Mouse (Mus musculus): ENCODE measurements at regions not wholly inside any gene's neighbourhood (a gene's known extent, or its start where the extent isn't known, plus 50 kb on each side); places are given as distances from the start of the nearest gene placed in this dataset.

DNA sequence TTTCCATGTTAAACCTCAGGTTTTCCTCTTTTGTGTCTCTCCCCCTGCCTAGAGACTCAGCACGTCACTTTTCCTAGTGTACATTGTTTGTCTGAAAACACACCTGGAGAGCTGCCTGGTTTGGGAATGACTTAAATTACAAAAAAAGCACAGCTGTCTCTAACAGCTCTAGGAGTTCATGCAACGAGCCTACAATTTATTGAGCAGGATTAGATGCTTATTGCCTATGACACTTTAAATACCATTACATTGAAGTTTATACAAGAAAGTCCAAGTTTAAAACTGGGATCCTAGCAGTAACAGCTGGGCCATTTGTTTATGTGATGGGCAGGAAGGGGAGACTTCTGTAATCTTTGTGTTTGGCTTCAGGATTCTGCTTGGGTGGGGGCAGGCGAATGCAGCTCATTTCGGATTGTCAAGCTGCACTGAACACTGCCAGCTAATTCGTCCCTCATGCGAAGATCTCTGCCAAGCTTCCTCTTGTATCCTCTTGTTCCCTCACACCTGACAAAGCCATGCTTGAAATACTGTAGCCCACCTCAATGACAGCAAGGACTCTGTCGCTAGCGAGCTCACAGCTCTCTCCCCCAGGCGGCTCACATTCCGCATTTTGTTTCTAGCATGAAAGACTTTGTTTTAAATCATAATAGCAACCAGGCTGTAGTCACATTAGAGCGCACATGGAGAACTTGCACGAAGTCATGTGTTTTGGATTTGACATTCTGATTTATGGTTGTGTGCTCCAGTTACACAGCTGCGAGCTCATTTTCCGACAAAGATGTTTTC, 359.8 kb upstream of the Gm15217 start:
- Histone ChIP-seq H3K4me1 (ENCODE audit: control insufficient read depth, insufficient read depth, low read length) (no peaks in the 10 kb centered on the region), H3K36me3 (ENCODE audit: control insufficient read depth, insufficient read depth, low read length) (no peaks in the 10 kb centered on the region), H3K27ac (ENCODE audit: control insufficient read depth, insufficient read depth, low read depth, low read length) (no peak overlapping the region), H3K4me3 (ENCODE audit: control insufficient read depth, low read depth, low read length) (no peak overlapping the region), H3K27me3 (ENCODE audit: control insufficient read depth, insufficient read depth, low read length) (no peaks in the 10 kb centered on the region)
- TF ChIP-seq CTCF (IDR thresholded peaks at IDR 0.05; ENCODE audit: control insufficient read depth, insufficient read depth, insufficient replicate concordance, low read depth, low read length) = no peak
- no peak for TF ChIP-seq POLR2A (IDR thresholded peaks at IDR 0.05; ENCODE audit: control insufficient read depth, low read depth, low read length)

DNA sequence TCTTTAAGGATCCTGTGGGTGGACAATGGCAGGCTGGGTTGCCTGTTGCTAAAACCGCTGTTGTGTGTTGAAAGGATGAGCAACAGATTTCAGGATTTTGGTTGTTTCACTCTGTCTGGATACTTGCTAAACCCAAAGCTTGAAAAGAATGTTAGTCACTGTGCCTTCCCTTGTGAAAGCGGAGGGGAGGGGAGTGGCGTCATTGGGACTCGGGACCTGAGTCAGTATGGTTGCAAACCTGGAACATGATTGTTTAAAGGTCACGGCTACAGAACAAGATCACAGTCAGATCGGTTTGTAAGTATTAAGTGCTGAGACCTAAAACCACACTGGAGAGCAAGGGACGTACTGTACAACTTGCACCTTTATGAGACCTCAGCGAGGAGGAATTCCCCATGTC, 344.9 kb upstream of the Gm15217 start:
- Histone ChIP-seq H3K36me3 (ENCODE audit: control insufficient read depth, insufficient read depth, low read length) (no peaks in the 10 kb centered on the region), H3K4me3 (ENCODE audit: control insufficient read depth, low read depth, low read length) (no peak overlapping the region), H3K4me1 (ENCODE audit: control insufficient read depth, insufficient read depth, low read length) (0 out of 2 replicates have a peak, but pooled peaks cover 2% of the 10 kb centered on the region), H3K27ac (ENCODE audit: control insufficient read depth, insufficient read depth, low read depth, low read length) (no peak overlapping the region), H3K27me3 (ENCODE audit: control insufficient read depth, insufficient read depth, low read length) (no peaks in the 10 kb centered on the region)
- no peak for TF ChIP-seq CTCF (IDR thresholded peaks at IDR 0.05; ENCODE audit: control insufficient read depth, insufficient read depth, insufficient replicate concordance, low read depth, low read length)
- TF ChIP-seq POLR2A (IDR thresholded peaks at IDR 0.05; ENCODE audit: control insufficient read depth, low read depth, low read length) = no peak

GRCm38 (mm10) chr14:46060622-46061381, 318.4 kb upstream of the Gm15217 start:
- H3K4me1 ChIP-seq (ENCODE audit: control insufficient read depth, insufficient read depth, low read length) = no peaks in the 10 kb centered on the region
- no peak overlapping the region for H3K27ac ChIP-seq (ENCODE audit: control insufficient read depth, insufficient read depth, low read depth, low read length)
- H3K4me3 ChIP-seq (ENCODE audit: control insufficient read depth, low read depth, low read length) = no peak overlapping the region
- H3K36me3 ChIP-seq (ENCODE audit: control insufficient read depth, insufficient read depth, low read length) = no peaks in the 10 kb centered on the region
- H3K27me3 ChIP-seq (ENCODE audit: control insufficient read depth, insufficient read depth, low read length) = no peaks in the 10 kb centered on the region
- TF ChIP-seq CTCF (IDR thresholded peaks at IDR 0.05; ENCODE audit: control insufficient read depth, insufficient read depth, insufficient replicate concordance, low read depth, low read length) (no peak), POLR2A (IDR thresholded peaks at IDR 0.05; ENCODE audit: control insufficient read depth, low read depth, low read length) (no peak)

DNA sequence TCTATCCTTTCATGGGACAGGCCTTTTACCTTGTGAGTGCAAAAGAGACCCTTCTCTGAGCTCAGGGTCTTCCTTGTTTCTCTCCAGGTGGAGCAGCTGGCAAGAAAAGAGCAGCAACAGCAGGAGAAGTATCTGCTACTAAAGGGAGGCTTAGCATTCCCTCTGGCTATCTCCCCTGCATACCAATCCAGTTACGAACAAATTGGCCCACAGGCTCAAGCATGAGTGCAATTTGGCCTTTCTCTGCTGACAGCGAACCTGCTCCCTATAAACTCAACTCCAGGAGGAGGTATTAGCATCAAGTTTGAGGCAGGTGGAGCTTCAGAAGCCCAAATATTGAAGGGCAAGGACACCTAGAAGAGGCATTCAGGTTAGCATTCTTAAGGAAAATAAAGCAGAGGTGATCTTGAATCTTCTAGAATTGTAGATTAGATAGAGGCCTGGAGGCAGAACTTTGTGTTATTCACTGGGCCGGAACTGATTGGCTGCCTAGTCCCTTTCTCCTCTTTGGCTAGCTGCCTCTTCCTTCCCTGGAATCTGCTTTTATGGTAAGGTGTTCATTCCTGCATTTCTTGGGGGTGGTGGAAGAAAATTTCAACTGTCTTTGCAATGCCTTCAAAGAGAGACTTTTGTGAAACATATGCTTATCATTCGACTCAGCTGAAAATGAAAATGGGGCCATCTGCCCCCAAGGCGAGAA, 312.0 kb upstream of the Gm15217 start:
- Histone ChIP-seq H3K27me3 (ENCODE audit: control insufficient read depth, insufficient read depth, low read length) (no peaks in the 10 kb centered on the region), H3K4me3 (ENCODE audit: control insufficient read depth, low read depth, low read length) (no peak overlapping the region), H3K4me1 (ENCODE audit: control insufficient read depth, insufficient read depth, low read length) (no peaks in the 10 kb centered on the region), H3K36me3 (ENCODE audit: control insufficient read depth, insufficient read depth, low read length) (no peaks in the 10 kb centered on the region), H3K27ac (ENCODE audit: control insufficient read depth, insufficient read depth, low read depth, low read length) (no peak overlapping the region)
- TF ChIP-seq POLR2A (IDR thresholded peaks at IDR 0.05; ENCODE audit: control insufficient read depth, low read depth, low read length) = no peak
- TF ChIP-seq CTCF (IDR thresholded peaks at IDR 0.05; ENCODE audit: control insufficient read depth, insufficient read depth, insufficient replicate concordance, low read depth, low read length) = no peak

- no peaks in the 10 kb centered on the region for H3K4me1 ChIP-seq (ENCODE audit: control insufficient read depth, insufficient read depth, low read length)
- TF ChIP-seq POLR2A (IDR thresholded peaks at IDR 0.05; ENCODE audit: control insufficient read depth, low read depth, low read length) (no peak), CTCF (IDR thresholded peaks at IDR 0.05; ENCODE audit: control insufficient read depth, insufficient read depth, insufficient replicate concordance, low read depth, low read length) (no peak)
- H3K4me3 ChIP-seq (ENCODE audit: control insufficient read depth, low read depth, low read length) = no peak overlapping the region
These were observed 308.0 kb upstream of the Gm15217 start for GRCm38 (mm10) chr14:46071244-46071643.

GRCm38 (mm10) chr14:46076738-46077137, 302.5 kb upstream of the Gm15217 start:
- Histone ChIP-seq H3K27me3 (ENCODE audit: control insufficient read depth, insufficient read depth, low read length) (no peaks in the 10 kb centered on the region), H3K4me3 (ENCODE audit: control insufficient read depth, low read depth, low read length) (no peak overlapping the region), H3K4me1 (ENCODE audit: control insufficient read depth, insufficient read depth, low read length) (no peaks in the 10 kb centered on the region)

More at GRCm38 (mm10) chr14:46071244-46071643, 308.0 kb upstream of the Gm15217 start:
- Histone ChIP-seq H3K27ac (ENCODE audit: control insufficient read depth, insufficient read depth, low read depth, low read length) (no peak overlapping the region), H3K27me3 (ENCODE audit: control insufficient read depth, insufficient read depth, low read length) (no peaks in the 10 kb centered on the region), H3K36me3 (ENCODE audit: control insufficient read depth, insufficient read depth, low read length) (no peaks in the 10 kb centered on the region)

More at GRCm38 (mm10) chr14:46076738-46077137, 302.5 kb upstream of the Gm15217 start:
- Histone ChIP-seq H3K36me3 (ENCODE audit: control insufficient read depth, insufficient read depth, low read length) (no peaks in the 10 kb centered on the region), H3K27ac (ENCODE audit: control insufficient read depth, insufficient read depth, low read depth, low read length) (no peak overlapping the region)
- TF ChIP-seq POLR2A (IDR thresholded peaks at IDR 0.05; ENCODE audit: control insufficient read depth, low read depth, low read length) (no peak), CTCF (IDR thresholded peaks at IDR 0.05; ENCODE audit: control insufficient read depth, insufficient read depth, insufficient replicate concordance, low read depth, low read length) (no peak)
